ENCODE assay signal across 10 mouse cellular contexts in the genomic region with DNA sequence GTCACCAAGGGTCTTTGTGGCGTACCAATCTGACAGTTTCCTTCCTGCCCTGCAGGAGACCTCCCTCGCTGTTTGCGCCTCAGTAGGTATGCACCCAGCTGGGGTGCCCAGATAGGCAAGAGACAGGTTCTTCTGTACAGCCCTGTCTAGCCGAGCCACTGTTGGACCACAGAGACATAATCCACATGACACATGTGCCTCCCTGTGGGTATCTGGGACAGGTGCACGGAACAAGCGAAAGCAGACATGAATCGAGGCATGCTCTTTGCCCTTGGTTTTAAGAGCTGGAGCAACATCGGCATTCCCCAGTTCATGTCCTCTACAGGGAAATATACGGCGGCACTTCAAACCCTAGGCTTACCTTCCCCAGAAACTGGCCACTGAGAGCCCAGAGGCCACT. TPM values are rescaled to one million over a fixed set of nuclear protein-coding genes. Genes with fewer than 3 reads are reported as not detected.
DNase-seq lines count a peak whose midpoint lies in the region; ATAC-seq and TF ChIP-seq lines count a peak whose summit lies in the region.
"Had no signal": no experiment of that assay in that cellular context is flagged by ENCODE, and none has a peak within 500 bp of the region (broad histone marks: within the 10 kb centered on the region; RNA-seq: fewer than 3 reads in every experiment).

No protein-coding gene starts in this region.

- H3K27ac ChIP-seq in layer of hippocampus, adult 2 months, result peak overlapping the region; percentile 98; the same call in 1 of the 2 replicates
- H3K27ac ChIP-seq in embryonic facial prominence, embryonic 14.5 days (replicated peaks; ENCODE audit: low read depth, low read length), result no peak overlapping the region
- H3K27ac ChIP-seq in hindbrain, embryonic 16.5 days (ENCODE audit: low read depth, low read length), result no peak overlapping the region
- H3K27ac ChIP-seq in neural tube, embryonic 12.5 days, result no peak overlapping the region
- H3K27ac ChIP-seq: liver, embryonic 12.5 days had no signal

- no peak for TF ChIP-seq CTCF in layer of hippocampus, adult 2 months (conservative IDR thresholded peaks at IDR 0.05)

- H3K27me3 ChIP-seq in embryonic facial prominence, embryonic 14.5 days (replicated peaks; ENCODE audit: control insufficient read depth, insufficient read depth, low read length), result peaks cover 30% of the 10 kb centered on the region
- no peaks in the 10 kb centered on the region for H3K27me3 ChIP-seq in hindbrain, embryonic 16.5 days (replicated peaks; ENCODE audit: control insufficient read depth, insufficient read depth, low read length)
- peaks cover 26% of the 10 kb centered on the region for H3K27me3 ChIP-seq in neural tube, embryonic 12.5 days (replicated peaks)

- ATAC-seq in embryonic facial prominence, embryonic 14.5 days (ENCODE audit: low read depth), result no peak
- no peak for ATAC-seq in hindbrain, embryonic 16.5 days
- ATAC-seq in neural tube, embryonic 12.5 days (ENCODE audit: low FRiP score, low read depth), result no peak; the same call in 1 of the 2 replicates

- H3K36me3 ChIP-seq in embryonic facial prominence, embryonic 14.5 days (ENCODE audit: control insufficient read depth, insufficient read depth, low read length), result no peaks in the 10 kb centered on the region
- no peaks in the 10 kb centered on the region for H3K36me3 ChIP-seq in hindbrain, embryonic 16.5 days (ENCODE audit: control insufficient read depth, insufficient read depth, low read length)
- H3K36me3 ChIP-seq in neural tube, embryonic 12.5 days, result no peaks in the 10 kb centered on the region
- H3K36me3 ChIP-seq: liver, embryonic 12.5 days had no signal

- no peak for DNase-seq in layer of hippocampus, adult 2 months (ENCODE audit: low spot score in 2 of 2)
- no peak for DNase-seq in layer of hippocampus, adult 18-20 months (ENCODE audit: low spot score in 2 of 2)
- no peak for DNase-seq in embryonic facial prominence, embryonic 14.5 days (ENCODE audit: low spot score)
- no peak for DNase-seq in testis, postnatal 10 days (ENCODE audit: low spot score)
- no peak for DNase-seq in cerebellum, adult 9-10 months

- peak overlapping the region; percentile 78; the same call in 1 of the 2 replicates for H3K4me2 ChIP-seq in embryonic facial prominence, embryonic 14.5 days (ENCODE audit: low read depth, low read length)
- peak overlapping the region; percentile 70 for H3K4me2 ChIP-seq in hindbrain, embryonic 16.5 days (ENCODE audit: low read length)
- H3K4me2 ChIP-seq in neural tube, embryonic 12.5 days (replicated peaks), result peak overlapping the region; percentile 77

- peak overlapping the region; percentile 83 for H3K4me3 ChIP-seq in layer of hippocampus, adult 2 months
- no peak overlapping the region for H3K4me3 ChIP-seq in embryonic facial prominence, embryonic 14.5 days (ENCODE audit: low read depth, low read length)
- peak overlapping the region; percentile 58 for H3K4me3 ChIP-seq in hindbrain, embryonic 16.5 days (ENCODE audit: low read length)
- H3K4me3 ChIP-seq in neural tube, embryonic 12.5 days, result no peak overlapping the region
- H3K4me3 ChIP-seq: myocyte had no signal

- no peak overlapping the region for H3K9ac ChIP-seq in embryonic facial prominence, embryonic 14.5 days (ENCODE audit: low read depth, low read length)
- H3K9ac ChIP-seq in hindbrain, embryonic 16.5 days (ENCODE audit: low read depth, low read length), result no peak overlapping the region
- H3K9ac ChIP-seq in neural tube, embryonic 12.5 days, result no peak overlapping the region
- H3K9ac ChIP-seq: liver, embryonic 12.5 days had no signal

- H3K9me3 ChIP-seq in embryonic facial prominence, embryonic 14.5 days (ENCODE audit: control insufficient read depth, low read length), result no peaks in the 10 kb centered on the region
- H3K9me3 ChIP-seq in hindbrain, embryonic 16.5 days (ENCODE audit: control insufficient read depth, low read length), result no peaks in the 10 kb centered on the region
- no peaks in the 10 kb centered on the region for H3K9me3 ChIP-seq in neural tube, embryonic 12.5 days
- H3K9me3 ChIP-seq: liver, embryonic 12.5 days had no signal

- 48% methylated on average over 10 of the region's 10 CpGs for WGBS in embryonic facial prominence, embryonic 14.5 days
- 51% methylated on average over 10 of the region's 10 CpGs for WGBS in hindbrain, embryonic 16.5 days
- 64% methylated on average over 10 of the region's 10 CpGs for WGBS in neural tube, embryonic 12.5 days

- no peaks in the 10 kb centered on the region for H3K4me1 ChIP-seq in embryonic facial prominence, embryonic 14.5 days (ENCODE audit: control insufficient read depth, insufficient read depth, low read length)
- H3K4me1 ChIP-seq in hindbrain, embryonic 16.5 days (ENCODE audit: control insufficient read depth, insufficient read depth, low read depth, low read length), result peaks cover 10% of the 10 kb centered on the region
- peaks cover 13% of the 10 kb centered on the region; the same call in 1 of the 2 replicates for H3K4me1 ChIP-seq in neural tube, embryonic 12.5 days

RNA-seq across cellular contexts. Expression of gene Lrfn2, which starts 1.2 kb away (rescaled TPM):
- 10 to 100 TPM; 40.3 to 42.2 TPM for total RNA-seq in layer of hippocampus, adult 2 months (2021)
- 10 to 100 TPM; 39.5 to 43.2 TPM for total RNA-seq in layer of hippocampus, adult 18-20 months (2021)
- 0.79 and 1.2 TPM in 2 replicates for polyA plus RNA-seq in embryonic facial prominence, embryonic 14.5 days (2014; fragmentation: Nextera tagmentation; extraction: Ambion mirVana)
- 13.2 and 14.0 TPM in 2 replicates for polyA plus RNA-seq in hindbrain, embryonic 16.5 days (2015; fragmentation: Nextera tagmentation; extraction: Ambion mirVana)
- polyA plus RNA-seq in neural tube, embryonic 12.5 days (2016; fragmentation: Nextera tagmentation; extraction: Ambion mirVana), result 2.7 and 3.8 TPM in 2 replicates
- total RNA-seq: MEL had no signal
- polyA plus RNA-seq: myocyte had no signal

Comparison
In these comparisons a context has a peak if more than half of its experiments do, and no peak if none do; other contexts are left out.
1. H3K4me3 ChIP-seq: peak in layer of hippocampus, adult 2 months (single experiment) and hindbrain, embryonic 16.5 days (single experiment); none in embryonic facial prominence, embryonic 14.5 days (single experiment) and neural tube, embryonic 12.5 days (single experiment).
2. Peak in every context shown above with its lines, with median percentiles within 50 percentile points of each other: H3K4me2 ChIP-seq.